Mouse (Mus musculus) gastrocnemius, postnatal 14 days (tissue): ENCODE measurements around the gene Dlec1. TPM values are rescaled to one million over a fixed set of nuclear protein-coding genes. Genes with fewer than 3 reads are reported as not detected.

Source experiments
- DNase-seq: peaks from one replicate; pipeline ENCODE4 v3.0.0; 2021; ENCODE audit warnings: mixed read lengths
- intact Hi-C: fragments of 180-260 bp; cut with DNase I; formaldehyde crosslinking; loops from one replicate; pipeline ENCODE4 v1.15.1; 2025; ENCODE audit warnings: low total_unique reads
- long read RNA-seq, 2 experiments: library from polyadenylated mRNA; stranded (forward); transcript quantifications; one replicate each; pipeline ENCODE4 v2.0.0; 2021
- total RNA-seq, 2 experiments: library from RNA; stranded (reverse); gene quantifications; 2 replicates each; pipeline ENCODE4 v1.2.3; 2021

The Dlec1 gene
- under 1 TPM in 1 of 2 experiments, not detected in 1; 0.12 TPM for total RNA-seq
- long read RNA-seq, experiment 1: 0 reads
- long read RNA-seq, experiment 2: 0 reads

GRCm38 (mm10) chr9:119101992-119102782 is at the start of gene Dlec1:
Dlec1 (plus strand) TSS chr9:119102478.
- DNase-seq: peak; percentile 49
- intact Hi-C loops: loop anchor here (10.0 kb wide), 1 partner anchor 93 kb away; no protein-coding TSS in a partner anchor

- intact Hi-C loops: no loop called here
Measured at GRCm38 (mm10) chr9:119053964-119054576, 48.2 kb upstream of the Dlec1 start.

GRCm38 (mm10) chr9:119055336-119055735 is 46.9 kb upstream of the Dlec1 start:
- no peak for DNase-seq
- intact Hi-C loops: no loop called here

More at GRCm38 (mm10) chr9:119053964-119054576, 48.2 kb upstream of the Dlec1 start:
- no peak for DNase-seq

GRCm38 (mm10) chr9:119058245-119058644 is 44.0 kb upstream of the Dlec1 start:
- intact Hi-C loops: no loop called here
- DNase-seq: no peak

- intact Hi-C loops: loop anchor here (10.0 kb wide), 1 partner anchor 466 kb away; no protein-coding TSS in a partner anchor
- no peak for DNase-seq
Measured at GRCm38 (mm10) chr9:119060701-119061100, 41.6 kb upstream of the Dlec1 start.

- no peak for DNase-seq
- intact Hi-C loops: loop anchor here (10.0 kb wide), 1 partner anchor 468 kb away; no protein-coding TSS in a partner anchor
Measured at GRCm38 (mm10) chr9:119063036-119063644, 39.1 kb upstream of the Dlec1 start.

GRCm38 (mm10) chr9:119064296-119064695 is 38.0 kb upstream of the Dlec1 start:
- intact Hi-C loops: loop anchor here (10.0 kb wide), 1 partner anchor 469 kb away; no protein-coding TSS in a partner anchor

GRCm38 (mm10) chr9:119067601-119068000 is 34.7 kb upstream of the Dlec1 start:
- intact Hi-C loops: loop anchor here (10.0 kb wide), 1 partner anchor 473 kb away; no protein-coding TSS in a partner anchor
- DNase-seq: peak; percentile 77

More at GRCm38 (mm10) chr9:119064296-119064695, 38.0 kb upstream of the Dlec1 start:
- DNase-seq: no peak

GRCm38 (mm10) chr9:119068266-119068665 is 34.0 kb upstream of the Dlec1 start:
- no peak for DNase-seq
- intact Hi-C loops: loop anchor here (2.0 to 10.0 kb wide), 2 partner anchors 147 to 473 kb away; no protein-coding TSS in a partner anchor

- intact Hi-C loops: no loop called here
- no peak for DNase-seq
Measured at GRCm38 (mm10) chr9:119070173-119070825, 32.0 kb upstream of the Dlec1 start.

GRCm38 (mm10) chr9:119071786-119072185 is 30.5 kb upstream of the Dlec1 start:
- intact Hi-C loops: no loop called here
- no peak for DNase-seq

- intact Hi-C loops: no loop called here
- no peak for DNase-seq
Measured at GRCm38 (mm10) chr9:119073184-119073895, 28.9 kb upstream of the Dlec1 start.

- DNase-seq: no peak
- intact Hi-C loops: no loop called here
Measured at GRCm38 (mm10) chr9:119075685-119076084, 26.6 kb upstream of the Dlec1 start.

GRCm38 (mm10) chr9:119080040-119080675 is 22.1 kb upstream of the Dlec1 start:
- no peak for DNase-seq
- intact Hi-C loops: no loop called here

- no peak for DNase-seq
- intact Hi-C loops: no loop called here
Measured at GRCm38 (mm10) chr9:119082039-119082438, 20.2 kb upstream of the Dlec1 start.

- intact Hi-C loops: no loop called here
- DNase-seq: no peak
Measured at GRCm38 (mm10) chr9:119082656-119083430, 19.4 kb upstream of the Dlec1 start.

GRCm38 (mm10) chr9:119083966-119084365 is 18.3 kb upstream of the Dlec1 start:
- intact Hi-C loops: no loop called here
- no peak for DNase-seq

- no peak for DNase-seq
- intact Hi-C loops: no loop called here
Measured at GRCm38 (mm10) chr9:119086451-119086850, 15.8 kb upstream of the Dlec1 start.
